ENCODE assay signal across 23 mouse cellular contexts in genomic region chr2:132055349-132055753, GRCm38 (mm10). TPM values are rescaled to one million over a fixed set of nuclear protein-coding genes. Genes with fewer than 3 reads are reported as not detected.
DNase-seq lines count a peak whose midpoint lies in the region; ATAC-seq and TF ChIP-seq lines count a peak whose summit lies in the region.
"Had no signal": no experiment of that assay in that cellular context is flagged by ENCODE, and none has a peak within 500 bp of the region (broad histone marks: within the 10 kb centered on the region; RNA-seq: fewer than 3 reads in every experiment).

No protein-coding gene starts in this region.

- no peak for TF ChIP-seq POLR2A in heart, adult 2 months (IDR thresholded peaks at IDR 0.05; ENCODE audit: insufficient read depth, low read depth, low read length)

- H3K79me2 ChIP-seq in heart, adult 2 months (replicated peaks; ENCODE audit: control insufficient read depth, insufficient read depth, low read length) = no peaks in the 10 kb centered on the region

- H3K9ac ChIP-seq in heart, embryonic 11.5 days (ENCODE audit: low read depth, low read length) = no peak overlapping the region
- H3K9ac ChIP-seq in heart, adult 2 months (ENCODE audit: low read depth, low read length) = no peak overlapping the region
- no peak overlapping the region for H3K9ac ChIP-seq in intestine, embryonic 14.5 days (ENCODE audit: low read length)
- no peak overlapping the region for H3K9ac ChIP-seq in intestine, postnatal 0 days (ENCODE audit: low read depth, low read length)
- H3K9ac ChIP-seq in liver, embryonic 11.5 days (ENCODE audit: low read depth, low read length) = no peak overlapping the region
- H3K9ac ChIP-seq: embryonic facial prominence, embryonic 12.5 days; hindbrain, embryonic 13.5 days; kidney, embryonic 15.5 days; liver, embryonic 15.5 days had no signal

- no peak overlapping the region for H3K4me3 ChIP-seq in heart, embryonic 11.5 days (ENCODE audit: low read depth, low read length)
- H3K4me3 ChIP-seq in heart, adult 2 months = no peak overlapping the region
- no peak overlapping the region for H3K4me3 ChIP-seq in intestine, embryonic 14.5 days (ENCODE audit: low read depth, low read length)
- no peak overlapping the region for H3K4me3 ChIP-seq in intestine, postnatal 0 days (ENCODE audit: low read depth, low read length)
- H3K4me3 ChIP-seq in liver, embryonic 11.5 days (ENCODE audit: low read depth, low read length) = no peak overlapping the region
- H3K4me3 ChIP-seq: embryonic facial prominence, embryonic 12.5 days; erythroblast, embryonic 14.5 days; heart, embryonic 10.5 days; hindbrain, embryonic 13.5 days; kidney, embryonic 15.5 days; liver, embryonic 15.5 days had no signal

- WGBS in heart, embryonic 11.5 days (ENCODE audit: insufficient replicate concordance) = 37% methylated on average over 8 of the region's 8 CpGs
- WGBS in heart, adult 2 months = 63% methylated on average over 8 of the region's 8 CpGs
- WGBS in intestine, embryonic 14.5 days = 33% methylated on average over 8 of the region's 8 CpGs
- WGBS in intestine, postnatal 0 days = 68% methylated on average over 8 of the region's 8 CpGs
- 71% methylated on average over 8 of the region's 8 CpGs for WGBS in liver, embryonic 11.5 days

- H3K4me1 ChIP-seq in heart, embryonic 11.5 days (ENCODE audit: control insufficient read depth, insufficient read depth, low read length) = peaks cover 18% of the 10 kb centered on the region
- no peaks in the 10 kb centered on the region for H3K4me1 ChIP-seq in heart, adult 2 months (ENCODE audit: control insufficient read depth, insufficient read depth, low read length)
- peaks cover 4% of the 10 kb centered on the region; the same call in 1 of the 2 replicates for H3K4me1 ChIP-seq in intestine, embryonic 14.5 days (replicated peaks; ENCODE audit: control insufficient read depth, insufficient read depth, low read length)
- no peaks in the 10 kb centered on the region for H3K4me1 ChIP-seq in intestine, postnatal 0 days (replicated peaks; ENCODE audit: control insufficient read depth, insufficient read depth, low read length)
- H3K4me1 ChIP-seq in liver, embryonic 11.5 days (replicated peaks; ENCODE audit: control insufficient read depth, insufficient read depth, low read length) = no peaks in the 10 kb centered on the region
- H3K4me1 ChIP-seq: hindbrain, embryonic 13.5 days; kidney, embryonic 15.5 days had no signal

- H3K9me3 ChIP-seq in heart, embryonic 11.5 days (replicated peaks; ENCODE audit: control insufficient read depth, low read length) = no peaks in the 10 kb centered on the region
- no peaks in the 10 kb centered on the region for H3K9me3 ChIP-seq in intestine, embryonic 14.5 days (ENCODE audit: control insufficient read depth, low read length)
- H3K9me3 ChIP-seq in intestine, postnatal 0 days (ENCODE audit: control insufficient read depth) = no peaks in the 10 kb centered on the region
- no peaks in the 10 kb centered on the region for H3K9me3 ChIP-seq in liver, embryonic 11.5 days (ENCODE audit: control insufficient read depth, low read length)
- H3K9me3 ChIP-seq: embryonic facial prominence, embryonic 12.5 days; heart, embryonic 10.5 days; hindbrain, embryonic 13.5 days; kidney, embryonic 15.5 days; liver, embryonic 15.5 days had no signal

- peak overlapping the region; percentile 24; the same call in 1 of the 2 replicates for H3K27ac ChIP-seq in heart, embryonic 11.5 days (ENCODE audit: low read depth, low read length)
- no peak overlapping the region for H3K27ac ChIP-seq in heart, adult 2 months
- no peak overlapping the region for H3K27ac ChIP-seq in intestine, embryonic 14.5 days (ENCODE audit: low read depth)
- H3K27ac ChIP-seq in intestine, postnatal 0 days (ENCODE audit: low read depth, low read length) = no peak overlapping the region
- no peak overlapping the region for H3K27ac ChIP-seq in liver, embryonic 11.5 days (ENCODE audit: low read depth, low read length)
- H3K27ac ChIP-seq: embryonic facial prominence, embryonic 12.5 days; hindbrain, embryonic 13.5 days; kidney, embryonic 15.5 days; liver, embryonic 15.5 days had no signal

- 0 out of 2 replicates have a peak, but pooled peaks cover 2% of the 10 kb centered on the region for H3K36me3 ChIP-seq in heart, embryonic 11.5 days (ENCODE audit: control insufficient read depth, insufficient read depth, low read length)
- H3K36me3 ChIP-seq in heart, adult 2 months (ENCODE audit: control insufficient read depth, insufficient read depth, low read length) = peaks cover 3% of the 10 kb centered on the region; the same call in 1 of the 2 replicates
- peaks cover 26% of the 10 kb centered on the region for H3K36me3 ChIP-seq in intestine, embryonic 14.5 days (ENCODE audit: control insufficient read depth, insufficient read depth, low read length)
- peaks cover 39% of the 10 kb centered on the region for H3K36me3 ChIP-seq in intestine, postnatal 0 days (ENCODE audit: control insufficient read depth, insufficient read depth)
- H3K36me3 ChIP-seq in liver, embryonic 11.5 days (ENCODE audit: control insufficient read depth, insufficient read depth, low read length) = no peaks in the 10 kb centered on the region

- TF ChIP-seq EP300 in heart, adult 2 months (IDR thresholded peaks at IDR 0.05; ENCODE audit: insufficient read depth, low read depth, low read length) = no peak

- H3K4me2 ChIP-seq in heart, embryonic 11.5 days = no peak overlapping the region
- no peak overlapping the region for H3K4me2 ChIP-seq in intestine, embryonic 14.5 days (ENCODE audit: low read length)
- H3K4me2 ChIP-seq in intestine, postnatal 0 days (replicated peaks; ENCODE audit: low read depth) = no peak overlapping the region
- no peak overlapping the region for H3K4me2 ChIP-seq in liver, embryonic 11.5 days
- H3K4me2 ChIP-seq: embryonic facial prominence, embryonic 12.5 days; hindbrain, embryonic 13.5 days; kidney, embryonic 15.5 days; liver, embryonic 15.5 days had no signal

- intact Hi-C loops in heart, adult 2 months (cut with DNase I) = no loop called here

- H3K27me3 ChIP-seq in heart, embryonic 11.5 days (ENCODE audit: control insufficient read depth, insufficient read depth, low read length) = no peaks in the 10 kb centered on the region
- H3K27me3 ChIP-seq in heart, adult 2 months (ENCODE audit: control insufficient read depth, insufficient read depth, low read length) = no peaks in the 10 kb centered on the region
- H3K27me3 ChIP-seq in intestine, embryonic 14.5 days (replicated peaks; ENCODE audit: control insufficient read depth, insufficient read depth, low read length) = no peaks in the 10 kb centered on the region
- H3K27me3 ChIP-seq in intestine, postnatal 0 days (replicated peaks; ENCODE audit: control insufficient read depth, insufficient read depth, low read length) = no peaks in the 10 kb centered on the region
- H3K27me3 ChIP-seq in liver, embryonic 11.5 days (replicated peaks; ENCODE audit: control insufficient read depth, insufficient read depth, low read length) = no peaks in the 10 kb centered on the region
- H3K27me3 ChIP-seq: embryonic facial prominence, embryonic 12.5 days; hindbrain, embryonic 13.5 days; kidney, embryonic 15.5 days; liver, embryonic 15.5 days had no signal

- DNase-seq in heart, adult 2 months = no peak
- DNase-seq in intestine, embryonic 14.5 days (ENCODE audit: low spot score) = no peak
- DNase-seq in MEL-GATA-1-ER (ENCODE audit: extremely low read depth, low read depth) = peak; percentile 33
- DNase-seq in lung, postnatal 36 days = peak; percentile 22
- DNase-seq in left cerebral cortex, adult 11 months (ENCODE audit: low spot score) = no peak
- DNase-seq in liver, embryonic 11.5 days (ENCODE audit: low spot score) = no peak
- DNase-seq: adrenal gland, adult 2 months; cerebellum, adult 8-10 months; gastrocnemius, postnatal 14 days; right cerebral cortex, postnatal 14 days; spleen, adult 18-20 months had no signal

- ATAC-seq in heart, embryonic 11.5 days (replicated peaks; ENCODE audit: insufficient number of reproducible peaks, low FRiP score, low TSS enrichment) = no peak
- ATAC-seq in intestine, embryonic 14.5 days (replicated peaks; ENCODE audit: low FRiP score, low TSS enrichment, low read depth) = peak; percentile 47; the same call in 1 of the 2 replicates
- ATAC-seq in intestine, postnatal 0 days = no peak
- ATAC-seq in liver, embryonic 11.5 days (replicated peaks; ENCODE audit: low FRiP score) = no peak
- ATAC-seq: CD4-positive, CD25-positive, alpha-beta regulatory T cell, adult 4 months; forebrain, embryonic 14.5 days; inflammation-experienced regulatory T-cells, adult 6 months; midbrain, embryonic 16.5 days had no signal

- TF ChIP-seq CTCF in heart, adult 2 months (IDR thresholded peaks at IDR 0.05) = no peak
- no peak for TF ChIP-seq CTCF in intestine, postnatal 0 days (IDR thresholded peaks at IDR 0.05; ENCODE audit: low read depth)

RNA-seq across cellular contexts. Expression of gene Rassf2, which starts 25.3 kb away (rescaled TPM):
- 3.1 and 3.9 TPM in 2 replicates for polyA plus RNA-seq in heart, embryonic 11.5 days (2014; fragmentation: Nextera tagmentation; extraction: Ambion mirVana)
- total RNA-seq in heart, adult 2 months (2021) = 10 to 100 TPM in 1 of 2 experiments, 1 to 10 TPM in 1; 6.8 to 11.5 TPM
- 6.0 and 7.5 TPM in 2 replicates for polyA plus RNA-seq in heart, adult 2 months (2012; rRNA removed)
- 12.0 and 12.6 TPM in 2 replicates for polyA plus RNA-seq in intestine, embryonic 14.5 days (2014; fragmentation: Nextera tagmentation; extraction: Ambion mirVana)
- polyA plus RNA-seq in intestine, postnatal 0 days (2015; fragmentation: Nextera tagmentation; extraction: Ambion mirVana) = 4.4 TPM in 2 replicates
- 4.9 and 6.2 TPM in 2 replicates for polyA plus RNA-seq in liver, embryonic 11.5 days (2014; fragmentation: Nextera tagmentation; extraction: Ambion mirVana)

Comparison
In these comparisons a context has a peak if more than half of its experiments do, and no peak if none do; other contexts are left out.
1. DNase-seq: peak in MEL-GATA-1-ER (single experiment) and lung, postnatal 36 days (single experiment); none in heart, adult 2 months (0 of 2), intestine, embryonic 14.5 days (single experiment), left cerebral cortex, adult 11 months (single experiment) and liver, embryonic 11.5 days (single experiment).